Mouse (Mus musculus) mesoderm, embryonic 11.5 days (tissue): ENCODE data around the gene Sorl1.

Source experiments
- DNase-seq: peaks from one replicate; pipeline ENCODE4 v3.0.0-alpha.2; 2012; ENCODE audit warnings: low read depth, low spot score

The Sorl1 gene

DNA sequence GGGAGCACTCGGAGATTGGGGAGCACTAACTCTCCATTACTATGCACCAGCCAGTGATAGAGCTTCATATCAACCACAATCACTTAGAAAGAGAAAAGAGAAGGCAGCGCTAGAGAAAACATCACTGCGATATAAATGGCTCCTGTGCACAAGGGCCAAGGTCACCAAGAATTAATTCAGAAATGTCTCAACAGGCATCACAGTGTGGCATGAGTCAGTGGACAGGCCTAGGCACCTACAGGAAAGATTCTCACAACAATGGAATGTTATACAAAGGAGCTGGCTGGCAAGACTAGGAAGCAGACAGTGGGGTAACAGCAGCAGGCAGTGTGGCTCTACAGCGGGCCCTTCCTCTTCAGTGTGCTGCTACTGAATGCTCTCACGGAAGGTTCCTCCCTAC lies 115.6 kb downstream of the Sorl1 start:
- DNase-seq: no peak

DNA sequence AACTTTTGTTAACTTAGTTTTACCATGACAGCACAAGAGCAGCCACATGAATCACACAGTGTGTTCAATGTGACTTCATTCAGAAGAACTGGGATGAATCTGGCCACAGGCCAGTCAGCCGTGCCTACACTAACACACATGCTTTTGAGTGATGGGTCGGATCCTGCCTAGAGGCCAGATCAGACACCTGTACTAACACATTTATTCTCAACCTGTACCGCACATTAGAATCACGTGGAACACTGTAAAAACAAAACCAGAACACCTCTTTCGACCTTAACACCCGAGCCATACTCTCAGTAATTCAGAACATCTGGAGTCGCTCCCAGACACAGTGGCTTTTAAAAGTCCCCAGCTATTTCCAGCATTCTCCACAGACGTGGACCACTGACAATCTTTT lies 119.0 kb downstream of the Sorl1 start:
- no peak for DNase-seq

DNA sequence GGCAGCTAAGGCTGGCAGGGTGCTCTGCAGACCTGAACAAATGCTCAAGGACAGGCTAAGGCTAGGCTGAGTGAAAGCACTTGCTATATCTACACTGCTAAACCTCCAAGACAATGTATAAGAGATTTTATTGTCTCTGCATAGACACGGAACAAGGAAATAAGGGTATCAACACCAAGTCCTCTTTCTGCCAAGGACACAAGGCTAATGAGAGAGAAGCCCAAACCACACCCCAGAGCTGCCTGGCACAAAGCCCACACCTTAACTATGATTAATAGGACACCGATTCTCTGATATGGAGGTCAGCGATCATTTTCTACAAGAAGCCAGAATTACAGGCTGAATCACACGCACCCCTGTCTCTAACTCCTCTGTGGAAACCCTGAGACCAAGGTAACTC lies 120.0 kb downstream of the Sorl1 start:
- no peak for DNase-seq

DNA sequence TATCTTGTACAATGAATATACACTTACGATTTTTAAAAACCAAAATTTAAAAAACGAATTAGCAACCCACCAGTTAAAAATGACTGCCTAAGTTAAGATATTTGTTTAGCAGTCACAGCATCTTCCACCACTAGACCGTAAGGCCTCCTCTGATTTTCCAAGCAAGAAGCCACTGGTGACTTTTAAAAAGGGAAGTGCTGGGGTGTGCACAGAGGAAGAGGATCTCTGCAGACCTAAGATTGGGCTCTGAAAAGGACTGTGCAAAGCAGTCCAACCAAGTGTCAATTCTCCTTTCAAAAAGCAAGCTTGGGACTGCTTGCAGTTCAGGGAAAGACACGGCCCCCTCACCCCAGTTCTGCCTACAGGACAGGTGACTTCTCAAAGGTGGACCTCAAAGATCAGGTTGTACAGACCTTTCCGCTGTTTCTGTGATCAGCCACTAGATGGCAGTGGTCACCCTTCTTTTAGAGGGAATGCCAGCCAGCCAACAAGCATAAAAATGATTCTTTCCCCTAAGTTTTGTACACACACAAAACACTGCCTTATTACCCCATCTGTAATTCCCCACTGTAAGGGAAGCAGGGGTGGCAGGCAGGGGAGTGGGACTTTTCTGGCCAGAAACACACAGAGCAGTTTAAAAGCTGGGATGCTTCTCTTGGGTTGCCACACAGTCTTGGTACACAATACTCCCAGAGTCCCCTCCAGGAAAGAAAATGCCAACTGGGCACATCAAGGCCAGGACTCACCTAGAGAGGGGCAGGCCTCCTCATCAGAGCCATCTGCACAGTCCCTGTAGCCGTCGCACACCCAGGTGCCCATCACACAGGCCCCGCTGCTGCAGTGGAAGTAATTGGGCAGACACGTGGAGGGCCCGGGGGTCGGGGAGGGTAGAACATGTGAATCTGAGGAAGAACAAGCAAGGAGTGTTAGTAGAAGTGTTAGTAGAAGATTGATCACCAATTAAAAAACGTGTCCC lies 124.3 kb downstream of the Sorl1 start:
- peak; percentile 65 for DNase-seq

DNA sequence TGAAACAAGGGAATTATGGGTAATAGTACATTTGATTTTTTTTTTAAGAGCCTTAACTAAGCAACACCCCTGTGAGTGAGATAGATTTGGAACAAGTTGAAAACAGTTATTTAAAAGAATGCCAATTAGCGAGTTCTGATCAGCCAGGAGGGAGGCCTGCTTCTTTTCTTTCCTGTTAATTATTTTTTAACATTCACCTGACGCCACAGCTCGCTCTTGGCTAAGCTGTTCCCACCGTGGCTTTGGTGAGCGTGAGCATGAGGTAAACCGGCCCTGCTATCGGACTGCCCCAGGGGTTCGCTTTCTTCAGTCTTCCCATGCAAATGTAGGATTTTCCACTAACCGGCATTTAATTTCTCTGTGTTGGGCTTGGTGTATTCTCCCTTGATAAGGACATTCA lies 128.8 kb downstream of the Sorl1 start:
- DNase-seq: no peak

DNA sequence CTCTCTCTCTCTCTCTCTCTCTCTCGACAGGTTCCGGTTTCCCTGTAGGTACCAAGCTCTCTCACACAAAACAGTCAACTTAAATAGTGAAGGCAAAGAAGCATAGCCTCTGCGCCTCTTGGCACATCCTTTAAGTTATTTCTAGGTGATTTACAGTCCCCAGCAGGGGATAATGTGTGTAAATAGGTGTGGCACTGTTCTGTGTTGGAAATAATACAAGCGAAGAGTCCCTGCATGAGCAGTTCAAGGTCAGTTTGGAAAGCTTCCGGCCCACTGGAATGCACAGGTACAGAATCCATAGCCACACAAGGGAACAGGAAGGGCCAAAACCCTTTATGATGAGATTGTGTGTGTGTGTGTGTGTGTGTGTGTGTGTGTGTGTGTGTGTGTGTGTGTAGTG lies 130.3 kb downstream of the Sorl1 start:
- no peak for DNase-seq

DNA sequence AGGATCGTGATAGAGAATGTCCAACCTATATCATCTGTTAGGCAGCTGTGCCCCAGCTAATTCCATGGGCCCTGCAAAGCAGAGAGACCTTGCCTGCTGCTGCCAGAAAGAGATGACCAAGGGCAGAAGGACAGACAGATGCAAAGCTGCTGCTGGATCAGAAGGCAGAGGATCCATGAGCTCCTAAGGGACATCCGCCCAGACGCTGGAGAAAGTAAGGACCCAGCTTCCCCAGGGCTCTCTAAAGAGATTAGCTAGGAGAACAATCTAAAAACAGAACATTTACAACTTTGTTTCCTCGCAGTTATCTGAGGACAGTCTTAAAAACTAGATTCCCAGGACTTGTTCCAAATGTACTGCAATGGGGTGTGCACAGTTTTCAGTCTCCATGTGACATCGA lies 131.3 kb downstream of the Sorl1 start:
- DNase-seq: no peak

DNA sequence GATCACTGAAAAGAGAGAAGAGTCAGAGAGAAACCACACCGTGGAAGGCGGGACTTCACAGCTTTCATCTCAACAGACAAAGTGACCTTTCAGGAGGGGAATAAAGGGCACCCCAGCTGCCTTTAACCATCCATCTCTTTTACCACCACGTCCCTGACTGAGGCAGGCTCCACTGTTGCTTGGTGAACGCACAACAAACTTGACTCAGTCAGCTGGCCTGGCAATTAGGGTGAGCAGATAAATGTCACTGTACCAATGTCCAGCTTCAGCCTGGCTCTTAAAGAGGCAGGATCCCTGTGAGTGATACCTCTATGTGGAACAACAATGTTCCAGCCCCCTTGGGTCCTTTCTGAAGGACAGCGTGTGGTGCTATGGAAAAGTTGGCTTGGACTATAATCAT lies 138.5 kb downstream of the Sorl1 start:
- DNase-seq: no peak

DNA sequence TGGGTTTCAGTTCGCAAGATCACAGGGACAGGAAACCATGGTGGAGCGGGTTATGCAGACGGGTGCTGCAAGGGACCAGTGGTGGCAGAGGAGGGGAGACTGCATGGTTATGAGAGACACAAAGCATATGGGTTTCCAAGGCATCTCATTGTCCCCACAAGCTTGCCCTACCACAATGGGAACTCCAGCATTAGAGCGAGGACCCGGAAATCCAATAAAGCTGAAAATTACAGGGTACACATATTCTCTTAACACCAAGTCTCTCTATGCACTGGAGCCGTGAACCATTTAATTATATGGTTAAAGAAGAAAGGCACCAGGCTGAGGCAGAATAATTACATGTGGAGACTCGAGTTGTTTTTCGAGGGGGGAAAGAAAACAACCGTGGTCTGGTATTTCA lies 139.0 kb downstream of the Sorl1 start:
- DNase-seq: no peak

DNA sequence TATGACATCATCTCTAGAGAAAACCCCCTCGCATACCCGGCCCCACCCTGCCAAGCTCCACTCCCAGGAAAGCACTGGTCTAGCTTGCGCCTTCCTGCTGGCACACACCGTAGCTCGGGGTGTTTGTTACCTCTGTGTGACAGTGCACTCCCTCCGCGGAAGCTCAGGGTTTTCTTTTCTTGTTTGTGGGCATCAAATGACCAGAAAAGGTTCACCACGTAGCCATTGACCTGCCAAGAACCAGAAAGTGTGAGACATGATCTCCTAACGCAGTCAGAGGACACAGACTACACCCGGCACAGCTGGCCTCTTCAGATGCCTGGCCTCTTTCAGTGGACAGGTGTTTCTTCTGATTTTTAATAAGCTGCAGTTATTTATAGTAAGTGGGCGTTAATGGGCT lies 139.8 kb downstream of the Sorl1 start:
- no peak for DNase-seq

DNA sequence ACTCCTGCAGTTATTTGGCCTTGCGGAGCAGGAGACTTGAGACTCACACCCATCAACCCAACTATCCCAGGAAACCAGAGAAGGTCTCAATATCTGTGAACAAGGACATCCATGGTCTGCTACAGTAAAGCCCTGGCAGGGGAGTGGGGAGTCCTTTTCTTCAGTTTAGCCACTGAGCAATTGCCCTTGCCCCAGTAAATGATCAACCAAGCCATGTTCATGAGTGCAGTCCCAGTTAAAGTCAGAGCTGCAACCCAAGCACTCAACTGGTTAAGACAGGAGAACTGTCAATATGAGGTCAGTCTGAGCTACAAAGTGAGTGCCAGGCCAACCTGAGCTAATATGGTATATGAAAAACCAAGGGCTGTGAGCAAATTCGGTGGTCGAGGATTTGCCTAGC lies 140.8 kb downstream of the Sorl1 start:
- DNase-seq: no peak

DNA sequence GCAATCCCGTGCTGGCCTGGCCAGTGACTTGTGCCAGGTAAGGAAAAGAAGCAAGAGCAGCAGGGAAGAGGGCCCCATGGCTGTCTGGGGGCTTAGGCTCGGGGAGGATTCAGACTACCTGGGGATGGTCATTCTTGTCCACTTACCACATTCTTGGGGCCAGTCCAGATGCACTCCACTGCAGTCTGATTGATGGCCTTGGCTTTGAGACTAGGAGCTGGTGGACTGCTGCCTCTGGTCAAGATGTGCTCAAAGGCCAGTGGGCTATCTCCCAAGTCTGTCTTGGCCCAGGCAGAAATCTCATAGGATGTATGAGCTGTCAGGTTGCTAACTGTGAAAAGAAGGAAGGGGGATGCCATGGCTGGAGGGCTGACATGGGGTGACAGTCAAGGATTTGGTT lies 141.3 kb downstream of the Sorl1 start:
- no peak for DNase-seq

DNA sequence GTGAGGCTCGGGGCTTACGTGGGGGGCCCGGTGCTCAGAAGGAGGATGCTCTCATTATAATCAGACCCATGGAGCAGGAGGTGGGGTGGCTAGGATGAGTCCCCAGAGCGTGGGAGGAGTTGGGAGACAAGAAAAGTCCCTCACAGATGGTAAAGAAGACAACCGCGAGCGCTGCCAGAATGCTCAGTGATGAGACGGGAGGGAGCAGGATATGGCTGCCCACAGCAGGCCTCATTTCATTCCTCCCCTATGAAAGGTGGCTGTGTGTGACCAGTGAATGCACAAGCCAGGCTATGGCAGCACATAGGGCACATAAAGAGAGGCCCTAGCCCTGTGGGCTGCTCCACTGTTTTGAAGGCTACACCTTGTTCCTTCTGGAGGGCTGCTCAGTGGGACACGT lies 142.1 kb downstream of the Sorl1 start:
- no peak for DNase-seq

DNA sequence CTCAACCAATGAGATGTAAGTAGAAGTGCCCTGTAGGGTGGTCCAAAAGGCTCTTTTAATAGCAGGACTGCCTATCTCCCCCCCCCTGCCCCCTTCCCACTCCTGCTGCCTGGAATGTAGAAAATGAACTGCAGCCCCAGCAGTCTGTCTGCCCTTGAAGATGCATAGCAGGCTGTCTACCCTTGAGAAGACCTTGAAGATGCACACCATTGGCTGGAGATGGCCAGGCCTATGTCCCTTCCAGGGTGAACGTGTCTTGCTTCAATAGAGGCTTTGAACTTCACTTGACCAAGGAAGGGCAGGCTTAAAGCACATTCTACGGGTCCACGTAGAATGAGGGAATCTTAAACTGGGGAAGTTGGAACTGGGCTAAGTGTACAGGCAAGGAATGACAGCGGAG lies 142.8 kb downstream of the Sorl1 start:
- DNase-seq: no peak

DNA sequence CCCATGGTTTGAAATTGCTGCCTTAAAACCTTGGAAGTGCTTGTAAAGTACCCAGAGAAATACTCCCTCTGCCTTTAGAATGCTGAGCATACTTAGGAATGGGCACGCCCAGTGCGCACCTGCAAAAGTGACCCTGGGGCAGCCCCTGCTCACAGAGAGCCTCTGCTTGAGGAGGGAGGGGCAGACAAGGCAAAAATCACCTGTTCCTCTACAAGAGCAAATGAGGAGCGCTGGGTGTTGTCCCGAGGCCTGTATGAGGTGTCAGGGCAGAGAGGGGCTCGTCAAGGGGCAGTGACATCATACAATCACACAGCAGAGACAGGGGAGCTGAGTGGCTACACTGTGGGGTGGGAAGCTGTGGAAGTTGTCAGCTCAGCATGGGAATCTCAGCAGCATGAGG lies 143.3 kb downstream of the Sorl1 start:
- DNase-seq: no peak

DNA sequence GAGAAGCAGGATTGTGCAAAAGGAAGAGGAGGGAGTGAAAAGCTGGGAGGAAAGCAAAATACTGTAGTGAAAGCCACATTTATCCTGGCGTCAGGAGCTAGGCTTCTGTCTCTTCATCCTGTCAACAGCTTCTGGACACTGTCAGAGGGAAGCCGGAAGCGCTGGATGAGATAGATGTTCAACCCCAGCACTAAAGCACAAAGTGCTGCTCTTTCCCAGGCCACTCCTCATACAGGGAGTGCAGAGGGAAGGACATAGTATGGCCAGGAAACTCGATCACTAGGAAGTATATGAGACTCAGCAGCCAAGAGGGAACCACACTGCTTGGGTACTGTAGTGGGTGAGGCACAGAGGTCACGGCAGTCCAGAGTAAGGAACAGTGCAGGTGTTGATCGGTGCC lies 145.7 kb downstream of the Sorl1 start:
- no peak for DNase-seq

DNA sequence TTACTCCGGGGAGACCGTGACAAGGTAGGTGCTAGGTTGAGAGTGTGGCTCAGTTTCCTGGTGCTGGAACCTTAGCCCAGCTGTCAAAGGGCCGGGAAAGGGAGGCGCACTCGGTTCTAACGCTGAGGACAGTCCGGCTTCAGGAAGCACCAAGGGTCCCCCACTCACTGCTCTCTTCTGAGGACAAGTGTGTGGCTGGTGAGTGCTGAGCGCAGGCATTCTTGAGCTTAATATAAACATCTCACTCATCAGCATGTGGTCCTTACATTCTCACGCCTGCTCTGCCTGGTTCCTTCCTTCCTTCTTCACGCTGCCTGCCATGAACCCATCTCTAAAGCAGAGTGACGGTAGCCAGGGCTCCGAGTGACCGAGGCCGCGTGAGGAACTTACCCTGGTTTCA lies 148.1 kb downstream of the Sorl1 start:
- DNase-seq: no peak

DNA sequence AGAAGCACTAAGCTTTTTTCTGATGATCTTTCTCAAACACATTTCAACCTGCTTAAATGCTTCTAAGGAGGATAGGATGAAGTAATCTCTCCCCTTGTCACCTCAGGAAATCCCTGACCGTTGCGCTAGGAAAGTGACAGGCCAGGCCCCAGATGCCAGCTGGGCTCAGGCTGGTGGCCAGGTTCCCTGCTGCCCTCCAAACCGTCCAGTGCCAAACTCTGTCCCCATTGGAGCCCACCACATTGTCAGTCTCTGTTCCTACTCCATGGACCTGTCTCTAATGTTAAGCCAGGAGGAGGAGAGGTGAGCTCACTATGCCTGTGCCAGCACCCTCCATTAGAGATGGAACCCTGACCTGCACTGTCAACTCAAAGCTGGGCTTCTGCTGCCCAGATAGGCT lies 149.4 kb downstream of the Sorl1 start:
- no peak for DNase-seq

DNA sequence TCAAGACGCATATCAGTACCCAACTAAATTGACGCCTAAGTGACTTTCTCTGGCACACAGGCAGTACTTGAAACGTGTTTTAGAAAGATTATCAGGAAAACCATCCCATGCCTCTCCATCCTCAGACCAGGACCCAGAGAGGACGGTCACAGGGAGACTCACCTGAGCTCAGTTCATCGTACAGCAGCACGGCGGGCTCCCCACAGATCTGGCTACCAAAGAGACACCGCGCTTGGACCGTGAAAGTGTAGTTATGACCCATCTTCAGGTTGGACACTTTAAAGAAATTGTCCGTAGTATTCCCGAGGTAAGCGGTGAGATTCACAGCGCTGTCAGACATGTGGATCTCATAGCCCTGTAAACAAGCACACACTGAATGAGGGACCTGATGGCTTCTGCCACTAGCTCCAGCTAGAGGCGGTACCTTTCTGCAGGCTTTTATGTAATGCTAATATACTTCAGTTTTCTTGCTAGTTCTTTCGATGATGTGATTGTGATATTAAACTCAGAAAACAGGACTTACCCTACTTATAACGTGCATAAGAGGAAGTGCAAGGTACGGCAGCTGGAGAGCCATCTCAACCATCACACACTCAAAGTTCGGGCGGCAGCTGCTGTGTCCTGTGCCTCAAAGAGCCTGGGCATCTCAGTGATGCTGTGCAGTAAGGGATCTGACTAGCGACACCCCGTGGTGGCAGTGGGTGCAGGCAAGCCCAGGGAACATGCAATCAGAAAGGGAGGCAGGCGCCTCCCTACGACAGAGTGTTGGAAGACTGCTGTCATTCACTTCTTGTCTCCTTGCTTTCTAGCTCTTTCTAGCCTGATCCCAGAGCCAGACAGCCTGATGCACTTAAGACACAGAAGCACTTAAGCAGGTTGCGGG lies 150.1 kb downstream of the Sorl1 start:
- DNase-seq: peak; percentile 59

DNA sequence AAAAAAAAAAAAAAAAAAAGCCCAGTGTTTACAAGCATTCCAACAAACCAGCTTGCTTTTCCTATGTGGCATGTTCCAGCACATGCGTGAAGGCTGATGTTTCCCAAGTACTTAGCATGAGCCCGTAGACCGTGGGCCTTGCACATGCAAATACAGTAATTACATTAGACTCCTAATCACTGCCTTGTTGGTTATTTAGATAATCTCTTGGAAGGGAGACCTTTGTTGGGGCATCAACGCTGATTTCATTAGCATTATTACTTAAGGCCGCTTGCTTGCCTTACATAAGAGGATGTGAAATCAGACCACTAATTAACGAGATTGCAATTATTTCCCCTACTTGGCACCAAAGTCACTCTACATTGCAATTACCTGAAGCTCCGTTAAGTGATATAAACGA lies 154.1 kb downstream of the Sorl1 start:
- DNase-seq: no peak

DNA sequence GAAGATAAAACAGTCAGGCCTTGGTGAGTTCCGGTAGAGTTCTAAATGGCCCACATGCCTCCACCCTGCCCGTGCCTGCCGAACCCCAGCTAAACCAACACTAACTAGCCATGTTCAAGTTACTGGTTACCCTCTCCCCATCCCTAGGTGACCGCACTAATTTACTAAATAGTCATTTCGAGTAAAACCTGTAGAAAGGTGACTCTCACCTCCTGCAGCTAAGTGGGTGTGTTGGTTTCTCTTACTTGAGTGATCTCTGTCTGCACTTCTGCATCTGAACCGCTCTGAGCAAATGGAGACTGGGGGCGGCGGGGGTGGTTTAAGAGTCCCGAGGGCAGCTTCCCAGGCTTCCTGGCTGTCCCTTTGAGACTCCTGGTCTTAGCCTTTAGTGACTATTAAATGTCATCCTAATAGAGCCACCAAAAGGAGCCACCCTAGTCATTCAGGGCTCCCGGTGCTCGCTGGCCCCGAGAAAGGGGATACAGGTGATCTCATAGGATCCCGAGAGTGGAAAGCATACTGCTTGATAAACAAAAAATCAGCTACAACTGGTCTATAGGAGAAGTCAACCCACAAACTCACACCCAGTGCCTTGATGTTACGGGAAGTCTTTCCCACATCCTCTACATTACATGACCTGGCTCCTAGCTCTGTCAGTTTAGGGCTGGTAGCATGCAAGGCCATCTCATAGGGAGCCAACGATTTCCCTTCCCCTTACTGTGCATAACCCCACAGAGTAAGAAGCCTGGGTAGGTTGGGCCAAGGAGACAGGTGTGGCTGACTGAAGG lies 155.2 kb downstream of the Sorl1 start:
- DNase-seq: no peak

DNA sequence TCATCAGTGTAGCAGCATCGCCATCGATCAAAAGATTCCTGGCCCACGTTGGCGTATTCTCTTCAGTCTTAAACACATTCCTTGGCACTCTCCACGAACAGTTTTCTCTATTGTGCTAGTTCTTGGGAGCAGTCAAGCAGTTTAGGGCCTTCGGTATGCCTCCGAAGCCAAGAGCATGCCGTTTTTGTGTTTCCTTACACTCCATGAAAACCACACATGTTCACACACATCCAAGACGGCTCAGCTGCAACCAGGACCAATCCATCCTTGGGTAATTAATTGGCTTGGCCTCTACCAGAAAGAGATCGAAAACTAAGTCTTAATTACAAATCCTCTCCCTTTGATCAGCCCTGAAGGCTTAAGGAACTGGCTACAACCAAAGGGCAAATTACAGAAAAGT lies 162.8 kb downstream of the Sorl1 start:
- no peak for DNase-seq
